Mouse (Mus musculus): ENCODE measurements around the gene 1190002N15Rik. TPM values are rescaled to one million over a fixed set of nuclear protein-coding genes. Genes with fewer than 3 reads are reported as not detected.

1190002N15Rik gene
- total and polyA plus RNA-seq, 3 experiments = 4.7 to 8.8 TPM; not detected in 1

GRCm38 (mm10) chr9:94473898-94474297 is 64.0 kb downstream of the 1190002N15Rik start:
- Histone ChIP-seq H3K4me3 (ENCODE audit: control insufficient read depth in 1 of 2, insufficient read depth in 1 of 2, low read depth in 2 of 2, low read length in 2 of 2) (no peak overlapping the region), H3K9ac (ENCODE audit: control insufficient read depth, low read depth, low read length, poor library complexity, severe bottlenecking) (no peak overlapping the region), H3K79me2 (ENCODE audit: control insufficient read depth, insufficient read depth, low read length, poor library complexity) (no peaks in the 10 kb centered on the region), H3K4me1 (ENCODE audit: control insufficient read depth in 1 of 2, insufficient read depth in 2 of 2, low read length in 2 of 2) (no peaks in the 10 kb centered on the region), H3K9me3 (replicated peaks; ENCODE audit: insufficient read depth, low read length) (no peaks in the 10 kb centered on the region), H3K27ac (ENCODE audit: control insufficient read depth, low read depth, low read length) (no peak overlapping the region), H3K36me3 (ENCODE audit: control insufficient read depth in 1 of 2, insufficient read depth in 2 of 2, low read length in 2 of 2) (no peaks in the 10 kb centered on the region), H3K27me3 (ENCODE audit: control insufficient read depth in 1 of 2, insufficient read depth in 2 of 2, low read length in 2 of 2) (no peaks in the 10 kb centered on the region; a peak in 1 of 4 replicates)
- no peak for DNase-seq (ENCODE audit: low read depth, low spot score)
- no peak for TF ChIP-seq CTCF (IDR thresholded peaks at IDR 0.05 in 2 of 3, conservative IDR thresholded peaks at IDR 0.05 in 1 of 3; ENCODE audit: control insufficient read depth in 1 of 3, insufficient read depth in 1 of 3, low read depth in 2 of 3, low read length in 3 of 3, poor library complexity in 1 of 3, severe bottlenecking in 1 of 3)

GRCm38 (mm10) chr9:94472963-94473582 is 64.8 kb downstream of the 1190002N15Rik start:
- H3K79me2 ChIP-seq (ENCODE audit: control insufficient read depth, insufficient read depth, low read length, poor library complexity) = no peaks in the 10 kb centered on the region
- no peaks in the 10 kb centered on the region; a peak in 1 of 4 replicates for H3K27me3 ChIP-seq (ENCODE audit: control insufficient read depth in 1 of 2, insufficient read depth in 2 of 2, low read length in 2 of 2)
- H3K27ac ChIP-seq (ENCODE audit: control insufficient read depth, low read depth, low read length) = no peak overlapping the region
- no peak for DNase-seq (ENCODE audit: low read depth, low spot score)
- H3K9ac ChIP-seq (ENCODE audit: control insufficient read depth, low read depth, low read length, poor library complexity, severe bottlenecking) = no peak overlapping the region
- TF ChIP-seq SIN3A (IDR thresholded peaks at IDR 0.05; ENCODE audit: low read length) (no peak), CTCF (IDR thresholded peaks at IDR 0.05 in 2 of 3, conservative IDR thresholded peaks at IDR 0.05 in 1 of 3; ENCODE audit: control insufficient read depth in 1 of 3, insufficient read depth in 1 of 3, low read depth in 2 of 3, low read length in 3 of 3, poor library complexity in 1 of 3, severe bottlenecking in 1 of 3) (no peak), JUND (IDR thresholded peaks at IDR 0.05; ENCODE audit: low read depth, low read length) (no peak), RCOR1 (IDR thresholded peaks at IDR 0.05; ENCODE audit: low read depth, low read length) (no peak), E2F4 (IDR thresholded peaks at IDR 0.05; ENCODE audit: borderline replicate concordance, low read depth, low read length) (no peak), CHD1 (IDR thresholded peaks at IDR 0.05; ENCODE audit: low read depth, low read length) (no peak), ZNF384 (IDR thresholded peaks at IDR 0.05; ENCODE audit: low read depth, low read length) (no peak), MYC (IDR thresholded peaks at IDR 0.05; ENCODE audit: low read depth, low read length) (no peak), POLR2AphosphoS2 (IDR thresholded peaks at IDR 0.05; ENCODE audit: low read length) (no peak), MAX (IDR thresholded peaks at IDR 0.05; ENCODE audit: low read length) (no peak), CHD2 (IDR thresholded peaks at IDR 0.05; ENCODE audit: low read length) (no peak)
- H3K4me3 ChIP-seq (ENCODE audit: control insufficient read depth in 1 of 2, insufficient read depth in 1 of 2, low read depth in 2 of 2, low read length in 2 of 2) = no peak overlapping the region
- H3K36me3 ChIP-seq (ENCODE audit: control insufficient read depth in 1 of 2, insufficient read depth in 2 of 2, low read length in 2 of 2) = no peaks in the 10 kb centered on the region
- no peaks in the 10 kb centered on the region for H3K4me1 ChIP-seq (ENCODE audit: control insufficient read depth in 1 of 2, insufficient read depth in 2 of 2, low read length in 2 of 2)
- H3K9me3 ChIP-seq (replicated peaks; ENCODE audit: insufficient read depth, low read length) = no peaks in the 10 kb centered on the region

GRCm38 (mm10) chr9:94471485-94471884 is 66.4 kb downstream of the 1190002N15Rik start:
- Histone ChIP-seq H3K27ac (ENCODE audit: control insufficient read depth, low read depth, low read length) (no peak overlapping the region), H3K9ac (ENCODE audit: control insufficient read depth, low read depth, low read length, poor library complexity, severe bottlenecking) (no peak overlapping the region), H3K4me3 (ENCODE audit: control insufficient read depth in 1 of 2, insufficient read depth in 1 of 2, low read depth in 2 of 2, low read length in 2 of 2) (no peak overlapping the region), H3K79me2 (ENCODE audit: control insufficient read depth, insufficient read depth, low read length, poor library complexity) (no peaks in the 10 kb centered on the region), H3K4me1 (ENCODE audit: control insufficient read depth in 1 of 2, insufficient read depth in 2 of 2, low read length in 2 of 2) (no peaks in the 10 kb centered on the region), H3K36me3 (ENCODE audit: control insufficient read depth in 1 of 2, insufficient read depth in 2 of 2, low read length in 2 of 2) (no peaks in the 10 kb centered on the region), H3K9me3 (replicated peaks; ENCODE audit: insufficient read depth, low read length) (no peaks in the 10 kb centered on the region), H3K27me3 (ENCODE audit: control insufficient read depth in 1 of 2, insufficient read depth in 2 of 2, low read length in 2 of 2) (no peaks in the 10 kb centered on the region; a peak in 1 of 4 replicates)
- TF ChIP-seq POLR2AphosphoS2 (IDR thresholded peaks at IDR 0.05; ENCODE audit: low read length) = no peak
- TF ChIP-seq GATA1 (IDR thresholded peaks at IDR 0.05; ENCODE audit: low read depth, low read length) = no peak
- TF ChIP-seq USF2 (IDR thresholded peaks at IDR 0.05; ENCODE audit: borderline replicate concordance in 1 of 2, insufficient read depth in 1 of 2, low read depth in 1 of 2, low read length in 2 of 2) = no peak
- no peak for DNase-seq (ENCODE audit: low read depth, low spot score)

Other genes starting within 250 kb of the 1190002N15Rik start
- 0.46 and 1.4 TPM in 2 replicates for gene Slc9a9, start 131.8 kb upstream of the 1190002N15Rik start, total RNA-seq (2012; rRNA removed)
- gene Slc9a9, start 131.8 kb upstream of the 1190002N15Rik start, polyA plus RNA-seq (2012; ENCODE audit: insufficient read depth in 1 of 2, insufficient read length in 2 of 2, low read depth in 1 of 2, low replicate concordance in 2 of 2, missing spikeins in 1 of 2) = under 1 TPM in 1 of 2 experiments, not detected in 1; 0.71 TPM

Measured in MEL (cell line).